Mouse (Mus musculus): ENCODE data around the gene Gsk3b. TPM values are rescaled to one million over a fixed set of nuclear protein-coding genes. Genes with fewer than 3 reads are reported as not detected.

Gene Gsk3b
- polyA plus RNA-seq, 1 experiment: 7.3 TPM

- Histone ChIP-seq H3K36me3 (ENCODE audit: control insufficient read depth, insufficient read depth, low read length) (no peaks in the 10 kb centered on the region), H3K4me3 (ENCODE audit: extremely low read depth, insufficient read depth, insufficient read length) (no peak overlapping the region), H3K4me1 (ENCODE audit: control insufficient read depth, insufficient read depth, insufficient read length) (no peaks in the 10 kb centered on the region), H3K27me3 (ENCODE audit: control insufficient read depth, insufficient read depth, low read length) (no peaks in the 10 kb centered on the region), H3K27ac (ENCODE audit: insufficient read depth, low read length) (no peak overlapping the region)
- WGBS: 84% methylated on average over 7 of the region's 7 CpGs
- TF ChIP-seq POLR2A (IDR thresholded peaks at IDR 0.05; ENCODE audit: low read depth, low read length) (no peak), CTCF (IDR thresholded peaks at IDR 0.05; ENCODE audit: extremely low read depth, insufficient read depth, insufficient read length, insufficient replicate concordance) (no peak)
- no peak for DNase-seq (ENCODE audit: low read depth in 1 of 2, low spot score in 2 of 2)
Measured at GRCm38 (mm10) chr16:38280951-38281350, 192.2 kb downstream of the Gsk3b start.

DNA sequence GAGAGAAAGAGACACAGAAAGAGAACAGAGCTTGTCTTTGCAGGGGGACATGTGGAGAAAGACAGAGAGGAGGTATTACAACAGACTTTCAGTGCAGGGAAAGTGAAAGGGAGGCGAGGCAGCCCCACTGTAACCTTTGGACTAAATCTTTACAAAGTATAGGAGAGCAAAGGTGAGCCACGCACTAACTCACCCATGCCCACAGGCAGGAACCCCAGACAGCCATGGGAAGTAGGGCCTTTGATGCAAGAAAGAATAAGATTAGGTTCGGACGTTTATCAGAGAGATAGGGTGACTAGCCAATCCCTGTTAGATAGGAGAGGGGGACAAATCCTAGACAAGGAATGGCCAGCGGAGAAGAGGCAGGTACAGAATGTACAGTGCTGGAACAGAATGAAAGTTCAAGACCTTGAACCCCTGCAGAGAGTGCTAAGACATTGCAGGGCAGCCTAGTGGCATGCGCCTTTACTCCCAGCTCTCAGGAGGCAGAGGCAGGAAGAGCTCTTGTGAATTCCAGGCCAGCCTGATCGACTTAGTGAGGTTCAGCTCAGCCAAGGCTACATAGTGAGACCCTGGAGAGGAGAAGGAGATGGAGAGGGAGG lies 193.9 kb downstream of the Gsk3b start:
- H3K4me3 ChIP-seq (ENCODE audit: extremely low read depth, insufficient read depth, insufficient read length): no peak overlapping the region
- H3K4me1 ChIP-seq (ENCODE audit: control insufficient read depth, insufficient read depth, insufficient read length): no peaks in the 10 kb centered on the region
- H3K36me3 ChIP-seq (ENCODE audit: control insufficient read depth, insufficient read depth, low read length): no peaks in the 10 kb centered on the region
- H3K27me3 ChIP-seq (ENCODE audit: control insufficient read depth, insufficient read depth, low read length): no peaks in the 10 kb centered on the region
- TF ChIP-seq POLR2A (IDR thresholded peaks at IDR 0.05; ENCODE audit: low read depth, low read length) (no peak), CTCF (IDR thresholded peaks at IDR 0.05; ENCODE audit: extremely low read depth, insufficient read depth, insufficient read length, insufficient replicate concordance) (no peak)
- 78% methylated on average over 7 of the region's 7 CpGs for WGBS
- no peak overlapping the region for H3K27ac ChIP-seq (ENCODE audit: insufficient read depth, low read length)
- no peak for DNase-seq (ENCODE audit: low read depth in 1 of 2, low spot score in 2 of 2)

GRCm38 (mm10) chr16:38283300-38283699 lies 194.5 kb downstream of the Gsk3b start:
- DNase-seq (ENCODE audit: low read depth in 1 of 2, low spot score in 2 of 2): no peak
- Histone ChIP-seq H3K27me3 (ENCODE audit: control insufficient read depth, insufficient read depth, low read length) (no peaks in the 10 kb centered on the region), H3K4me1 (ENCODE audit: control insufficient read depth, insufficient read depth, insufficient read length) (no peaks in the 10 kb centered on the region), H3K36me3 (ENCODE audit: control insufficient read depth, insufficient read depth, low read length) (no peaks in the 10 kb centered on the region), H3K27ac (ENCODE audit: insufficient read depth, low read length) (no peak overlapping the region), H3K4me3 (ENCODE audit: extremely low read depth, insufficient read depth, insufficient read length) (no peak overlapping the region)
- WGBS: 81% methylated on average over 3 of the region's 3 CpGs
- TF ChIP-seq CTCF (IDR thresholded peaks at IDR 0.05; ENCODE audit: extremely low read depth, insufficient read depth, insufficient read length, insufficient replicate concordance): no peak
- TF ChIP-seq POLR2A (IDR thresholded peaks at IDR 0.05; ENCODE audit: low read depth, low read length): no peak

GRCm38 (mm10) chr16:38285801-38286200 lies 197.0 kb downstream of the Gsk3b start:
- H3K27ac ChIP-seq (ENCODE audit: insufficient read depth, low read length): no peak overlapping the region
- WGBS: 82% methylated on average over 7 of the region's 7 CpGs
- DNase-seq (ENCODE audit: low read depth in 1 of 2, low spot score in 2 of 2): no peak
- no peak for TF ChIP-seq POLR2A (IDR thresholded peaks at IDR 0.05; ENCODE audit: low read depth, low read length)
- TF ChIP-seq CTCF (IDR thresholded peaks at IDR 0.05; ENCODE audit: extremely low read depth, insufficient read depth, insufficient read length, insufficient replicate concordance): no peak
- H3K36me3 ChIP-seq (ENCODE audit: control insufficient read depth, insufficient read depth, low read length): no peaks in the 10 kb centered on the region
- H3K4me1 ChIP-seq (ENCODE audit: control insufficient read depth, insufficient read depth, insufficient read length): no peaks in the 10 kb centered on the region
- H3K27me3 ChIP-seq (ENCODE audit: control insufficient read depth, insufficient read depth, low read length): no peaks in the 10 kb centered on the region
- no peak overlapping the region for H3K4me3 ChIP-seq (ENCODE audit: extremely low read depth, insufficient read depth, insufficient read length)

GRCm38 (mm10) chr16:38286541-38286940 lies 197.7 kb downstream of the Gsk3b start:
- H3K36me3 ChIP-seq (ENCODE audit: control insufficient read depth, insufficient read depth, low read length): no peaks in the 10 kb centered on the region
- no peak overlapping the region for H3K4me3 ChIP-seq (ENCODE audit: extremely low read depth, insufficient read depth, insufficient read length)
- no peak for DNase-seq (ENCODE audit: low read depth in 1 of 2, low spot score in 2 of 2)
- no peaks in the 10 kb centered on the region for H3K27me3 ChIP-seq (ENCODE audit: control insufficient read depth, insufficient read depth, low read length)
- H3K27ac ChIP-seq (ENCODE audit: insufficient read depth, low read length): no peak overlapping the region
- TF ChIP-seq CTCF (IDR thresholded peaks at IDR 0.05; ENCODE audit: extremely low read depth, insufficient read depth, insufficient read length, insufficient replicate concordance): no peak
- TF ChIP-seq POLR2A (IDR thresholded peaks at IDR 0.05; ENCODE audit: low read depth, low read length): no peak
- H3K4me1 ChIP-seq (ENCODE audit: control insufficient read depth, insufficient read depth, insufficient read length): no peaks in the 10 kb centered on the region
- 88% methylated on average over 4 of the region's 4 CpGs for WGBS

- no peak overlapping the region for H3K27ac ChIP-seq (ENCODE audit: insufficient read depth, low read length)
- DNase-seq (ENCODE audit: low read depth in 1 of 2, low spot score in 2 of 2): no peak
- no peaks in the 10 kb centered on the region for H3K36me3 ChIP-seq (ENCODE audit: control insufficient read depth, insufficient read depth, low read length)
- no peak overlapping the region for H3K4me3 ChIP-seq (ENCODE audit: extremely low read depth, insufficient read depth, insufficient read length)
- no peaks in the 10 kb centered on the region for H3K4me1 ChIP-seq (ENCODE audit: control insufficient read depth, insufficient read depth, insufficient read length)
- TF ChIP-seq POLR2A (IDR thresholded peaks at IDR 0.05; ENCODE audit: low read depth, low read length) (no peak), CTCF (IDR thresholded peaks at IDR 0.05; ENCODE audit: extremely low read depth, insufficient read depth, insufficient read length, insufficient replicate concordance) (no peak)
- 89% methylated on average over 6 of the region's 6 CpGs for WGBS
- H3K27me3 ChIP-seq (ENCODE audit: control insufficient read depth, insufficient read depth, low read length): no peaks in the 10 kb centered on the region
Measured at GRCm38 (mm10) chr16:38287357-38287756, 198.6 kb downstream of the Gsk3b start.

GRCm38 (mm10) chr16:38287762-38288161 lies 199.0 kb downstream of the Gsk3b start:
- 88% methylated on average over 3 of the region's 3 CpGs for WGBS
- H3K4me3 ChIP-seq (ENCODE audit: extremely low read depth, insufficient read depth, insufficient read length): no peak overlapping the region

More at GRCm38 (mm10) chr16:38287762-38288161, 199.0 kb downstream of the Gsk3b start:
- Histone ChIP-seq H3K27ac (ENCODE audit: insufficient read depth, low read length) (no peak overlapping the region), H3K27me3 (ENCODE audit: control insufficient read depth, insufficient read depth, low read length) (no peaks in the 10 kb centered on the region), H3K4me1 (ENCODE audit: control insufficient read depth, insufficient read depth, insufficient read length) (no peaks in the 10 kb centered on the region), H3K36me3 (ENCODE audit: control insufficient read depth, insufficient read depth, low read length) (no peaks in the 10 kb centered on the region)
- TF ChIP-seq CTCF (IDR thresholded peaks at IDR 0.05; ENCODE audit: extremely low read depth, insufficient read depth, insufficient read length, insufficient replicate concordance) (no peak), POLR2A (IDR thresholded peaks at IDR 0.05; ENCODE audit: low read depth, low read length) (no peak)
- DNase-seq (ENCODE audit: low read depth in 1 of 2, low spot score in 2 of 2): no peak

All from spleen, adult 2 months (tissue).